Mouse (Mus musculus) embryo, embryonic 11 days (tissue): ENCODE results near the gene Far2.

Experiments
- DNase-seq: peaks from one replicate; pipeline ENCODE4 v3.0.0-alpha.2; 2015

The Far2 gene

GRCm38 (mm10) chr6:148227542-148227941 lies 180.5 kb downstream of the Far2 start:
- no peak for DNase-seq
